Mouse (Mus musculus): ENCODE measurements at regions not wholly inside any gene's neighbourhood (a gene's known extent, or its start where the extent isn't known, plus 50 kb on each side); places are given as distances from the start of the nearest gene placed in this dataset.

GRCm38 (mm10) chr3:17896756-17897155 lies 51.5 kb upstream of the Cypt12 start:
- H3K27me3 ChIP-seq (ENCODE audit: control insufficient read depth in 1 of 2, insufficient read depth in 2 of 2, low read length in 2 of 2), result no peaks in the 10 kb centered on the region
- TF ChIP-seq ETS1 (IDR thresholded peaks at IDR 0.05; ENCODE audit: low read depth, low read length), result no peak
- no peak for TF ChIP-seq TCF12 (IDR thresholded peaks at IDR 0.05; ENCODE audit: low read depth, low read length)
- no peak for TF ChIP-seq GATA1 (IDR thresholded peaks at IDR 0.05; ENCODE audit: low read depth, low read length)
- no peak for TF ChIP-seq TBP (IDR thresholded peaks at IDR 0.05; ENCODE audit: low read depth, low read length)
- no peak for TF ChIP-seq MAX (IDR thresholded peaks at IDR 0.05; ENCODE audit: low read length)
- no peak for TF ChIP-seq TAL1 (IDR thresholded peaks at IDR 0.05; ENCODE audit: low read length)
- TF ChIP-seq MXI1 (IDR thresholded peaks at IDR 0.05; ENCODE audit: low read depth, low read length), result no peak
- no peak for DNase-seq (ENCODE audit: low read depth, low spot score)
- H3K79me2 ChIP-seq (ENCODE audit: control insufficient read depth, insufficient read depth, low read length, poor library complexity), result no peaks in the 10 kb centered on the region
- no peak overlapping the region for H3K27ac ChIP-seq (ENCODE audit: control insufficient read depth, low read depth, low read length)
- no peaks in the 10 kb centered on the region for H3K4me1 ChIP-seq (ENCODE audit: control insufficient read depth in 1 of 2, insufficient read depth in 2 of 2, low read length in 2 of 2)
- no peak overlapping the region for H3K9ac ChIP-seq (ENCODE audit: control insufficient read depth, low read depth, low read length, poor library complexity, severe bottlenecking)
- H3K9me3 ChIP-seq (replicated peaks; ENCODE audit: insufficient read depth, low read length), result no peaks in the 10 kb centered on the region
- no peaks in the 10 kb centered on the region for H3K36me3 ChIP-seq (ENCODE audit: control insufficient read depth in 1 of 2, insufficient read depth in 2 of 2, low read length in 2 of 2)
- H3K4me3 ChIP-seq (ENCODE audit: control insufficient read depth in 1 of 2, insufficient read depth in 1 of 2, low read depth in 2 of 2, low read length in 2 of 2), result no peak overlapping the region
